Mouse (Mus musculus): ENCODE data around the gene Kti12.

Gene Kti12

DNA sequence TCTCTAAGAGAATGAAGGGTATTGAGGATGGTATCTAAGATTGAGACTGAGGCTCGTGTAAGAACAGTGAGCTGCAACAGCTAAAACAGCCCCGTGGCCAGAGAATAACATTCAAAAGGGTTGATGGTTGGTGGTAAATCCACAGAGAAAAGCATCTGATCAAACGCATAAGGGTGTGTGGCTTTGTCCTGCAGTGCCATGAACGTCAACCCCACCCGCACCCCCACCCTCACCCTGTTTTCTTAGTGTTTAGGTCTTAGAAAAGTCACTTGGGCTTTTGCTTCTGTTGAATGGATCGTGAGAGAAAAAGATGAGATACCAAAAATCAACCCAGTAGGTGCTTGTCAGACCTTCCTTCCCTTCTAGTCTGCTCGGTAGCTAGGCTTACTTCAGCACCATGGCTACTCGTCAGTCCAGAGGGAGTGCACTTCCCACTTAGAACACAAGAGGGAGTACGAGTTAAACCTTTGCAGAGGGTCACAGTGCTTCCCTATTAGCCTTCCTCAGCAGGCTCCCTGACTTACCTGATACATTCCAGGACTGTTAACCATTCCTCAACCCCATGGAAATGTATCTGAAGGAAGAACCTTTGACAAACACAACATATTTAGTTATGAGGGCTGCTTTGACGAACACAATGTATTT is 22.3 kb downstream of the Kti12 start:
- peak; percentile 60 for DNase-seq (ENCODE audit: low read depth, low spot score)

DNA sequence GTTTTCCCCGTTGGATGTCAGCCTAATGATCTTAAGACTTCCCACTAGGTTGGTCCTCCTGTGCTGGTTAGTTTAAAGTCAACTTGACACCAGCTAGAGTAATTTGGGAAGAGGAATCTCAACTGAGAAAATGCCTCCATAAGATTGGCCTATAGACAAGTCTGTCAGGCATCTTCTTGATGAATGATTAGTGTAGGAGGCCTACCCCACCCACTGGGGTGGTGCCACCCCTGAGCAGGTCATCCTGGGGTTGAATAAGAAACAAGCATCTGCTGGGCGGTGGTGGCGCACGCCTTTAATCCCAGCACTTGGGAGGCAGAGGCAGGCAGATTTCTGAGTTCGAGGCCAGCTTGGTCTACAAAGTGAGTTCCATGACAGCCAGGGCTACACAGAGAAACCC is 26.2 kb downstream of the Kti12 start:
- DNase-seq (ENCODE audit: low read depth, low spot score) = no peak

DNA sequence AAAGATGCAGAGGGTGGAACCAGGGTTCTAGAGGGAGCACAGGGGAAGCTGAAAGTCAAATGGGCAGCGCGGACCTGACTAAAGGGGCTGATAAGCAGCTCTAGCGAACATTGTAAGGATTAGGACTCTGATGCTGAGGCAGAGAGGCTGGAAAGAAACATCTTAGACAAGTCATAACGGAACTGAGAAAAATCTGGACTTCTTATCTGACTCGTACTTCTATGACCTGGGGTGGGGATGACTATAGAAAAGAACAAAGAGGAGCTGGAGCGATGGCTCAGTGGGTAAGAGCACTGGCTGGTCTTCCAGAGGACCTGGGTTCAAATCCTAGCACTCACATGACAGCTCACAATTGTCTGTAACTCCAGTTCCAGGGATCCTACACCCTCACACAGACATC is 30.3 kb downstream of the Kti12 start:
- DNase-seq (ENCODE audit: low read depth, low spot score) = no peak

DNA sequence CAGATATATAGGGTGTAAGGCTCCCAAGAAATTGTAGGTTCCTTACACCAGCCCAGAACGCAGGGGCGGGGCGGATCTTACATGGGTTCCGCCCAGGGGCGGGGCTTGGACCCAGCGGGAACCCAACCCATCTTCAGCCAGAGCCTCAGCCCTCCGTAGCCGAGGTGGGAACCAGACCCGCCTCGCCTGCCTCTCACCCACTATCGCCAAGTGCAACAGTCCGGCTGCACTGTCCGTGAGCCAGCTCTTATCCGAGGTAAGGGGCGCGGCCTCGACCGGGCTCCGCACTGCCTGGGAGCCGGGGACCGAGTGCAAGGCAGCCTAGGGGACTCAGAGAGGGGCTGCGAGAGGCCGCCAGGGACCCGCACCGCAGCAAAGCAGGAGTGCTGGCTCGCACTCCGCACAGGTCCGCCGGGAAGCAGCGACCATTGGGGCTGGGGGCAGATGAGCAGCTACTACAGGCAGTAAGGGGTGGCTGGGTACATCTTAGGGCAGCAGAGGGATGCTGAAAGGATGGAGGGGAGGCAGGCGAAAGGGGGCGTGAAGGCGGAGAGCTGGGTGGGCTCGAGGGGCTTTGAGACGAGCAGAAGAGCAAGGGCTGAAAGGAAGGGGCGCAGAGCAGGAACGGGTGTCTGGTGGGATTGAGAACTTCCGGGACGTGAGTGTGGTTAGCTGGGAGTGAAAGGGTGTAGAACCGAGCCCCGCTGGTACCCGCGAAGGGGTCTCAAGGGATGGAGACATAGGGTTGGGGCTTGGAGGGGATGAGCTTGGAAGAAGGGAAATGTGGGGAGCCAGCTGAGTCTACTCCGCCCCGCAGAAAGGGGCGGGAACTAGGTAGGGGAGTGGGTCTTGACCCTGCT is 31.6 kb downstream of the Kti12 start, which contains the start of gene Rab3b:
Gene Rab3b, plus strand, starts transcription at position 101 of the 860 bp plus-strand sequence.
- DNase-seq (ENCODE audit: low read depth, low spot score) = peak; percentile 42

DNA sequence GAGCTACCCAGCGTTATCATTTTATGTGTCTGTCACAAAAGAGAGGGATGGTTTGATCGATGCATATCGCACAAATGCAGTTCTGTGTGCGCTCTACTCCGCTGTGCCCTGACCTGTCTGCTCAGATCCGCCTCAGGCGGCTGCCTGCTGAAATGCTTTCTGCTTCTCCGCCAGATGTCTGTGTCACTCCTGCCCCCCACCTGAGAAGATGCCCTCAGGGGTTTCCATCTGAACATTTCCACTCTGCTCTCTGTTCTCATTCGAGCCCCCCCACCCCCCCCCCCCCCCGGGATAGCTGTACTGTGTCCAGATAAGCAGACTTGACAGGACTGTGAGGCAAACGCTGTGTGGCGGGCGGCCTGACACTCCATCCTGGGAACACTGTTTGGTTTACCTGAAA is 36.2 kb downstream of the Kti12 start:
- no peak for DNase-seq (ENCODE audit: low read depth, low spot score)

DNA sequence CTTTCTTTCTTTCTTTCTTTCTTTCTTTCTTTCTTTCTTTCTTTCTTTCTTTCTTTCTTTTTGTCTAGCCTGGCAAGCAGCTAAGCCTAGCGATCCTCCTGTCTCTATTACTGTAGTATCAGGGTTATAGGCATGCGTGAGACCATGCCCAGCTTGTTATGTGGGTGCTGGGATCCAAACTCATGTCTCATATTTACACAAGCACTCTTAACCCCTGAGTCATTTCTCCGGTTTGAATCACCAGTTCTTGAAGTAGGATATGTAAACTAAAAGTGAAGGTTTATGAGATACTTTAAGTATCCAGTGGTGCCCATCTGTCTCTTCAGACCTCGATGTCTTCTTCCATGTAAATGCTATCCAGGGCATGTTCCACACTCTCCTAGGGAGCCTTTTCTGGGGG is 39.9 kb downstream of the Kti12 start:
- DNase-seq (ENCODE audit: low read depth, low spot score) = no peak

DNA sequence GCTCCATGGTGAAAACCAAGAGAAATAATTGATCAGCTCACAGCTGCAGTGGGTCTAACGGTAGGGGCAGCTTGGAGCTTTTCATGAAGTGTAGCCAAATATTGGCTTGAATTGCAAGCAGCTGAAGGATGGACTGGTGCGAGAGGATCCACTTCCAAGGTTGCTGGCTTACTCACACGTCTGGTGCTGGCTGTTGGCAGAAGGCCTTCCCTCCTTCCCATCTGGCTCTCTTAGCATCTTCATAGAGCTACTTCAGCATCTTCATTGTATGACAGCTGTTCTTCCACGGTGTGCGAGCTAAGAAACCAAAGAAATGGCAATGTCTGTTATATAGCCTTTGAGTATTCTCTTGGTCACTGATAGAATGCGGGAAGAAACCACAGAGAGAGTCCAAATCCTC is 43.3 kb downstream of the Kti12 start:
- no peak for DNase-seq (ENCODE audit: low read depth, low spot score)

All from CD4-positive helper T cell, adult 2 months (primary cell).